Mouse (Mus musculus) heart, postnatal 36 days (tissue): Measurements from ENCODE around the gene Ccnd2. TPM values are rescaled to one million over a fixed set of nuclear protein-coding genes. Genes with fewer than 3 reads are reported as not detected.
A peak's percentile ranks its signal among the peaks of the same experiment; 100 is the strongest.

Source experiments
- DNase-seq, 2 experiments: peaks; one replicate each; pipeline ENCODE4 v3.0.0; 2021 to 2022
- intact Hi-C: fragments of 180-260 bp; cut with DNase I; formaldehyde crosslinking; loops from one replicate; pipeline ENCODE4 v1.15.1; 2025
- total RNA-seq, 2 experiments: library from RNA; stranded (reverse); gene quantifications; 2 replicates each; pipeline ENCODE4 v1.2.3; 2021

The Ccnd2 gene
- total RNA-seq, 2 experiments from 2014 or later, result 107 to 138 TPM

DNA sequence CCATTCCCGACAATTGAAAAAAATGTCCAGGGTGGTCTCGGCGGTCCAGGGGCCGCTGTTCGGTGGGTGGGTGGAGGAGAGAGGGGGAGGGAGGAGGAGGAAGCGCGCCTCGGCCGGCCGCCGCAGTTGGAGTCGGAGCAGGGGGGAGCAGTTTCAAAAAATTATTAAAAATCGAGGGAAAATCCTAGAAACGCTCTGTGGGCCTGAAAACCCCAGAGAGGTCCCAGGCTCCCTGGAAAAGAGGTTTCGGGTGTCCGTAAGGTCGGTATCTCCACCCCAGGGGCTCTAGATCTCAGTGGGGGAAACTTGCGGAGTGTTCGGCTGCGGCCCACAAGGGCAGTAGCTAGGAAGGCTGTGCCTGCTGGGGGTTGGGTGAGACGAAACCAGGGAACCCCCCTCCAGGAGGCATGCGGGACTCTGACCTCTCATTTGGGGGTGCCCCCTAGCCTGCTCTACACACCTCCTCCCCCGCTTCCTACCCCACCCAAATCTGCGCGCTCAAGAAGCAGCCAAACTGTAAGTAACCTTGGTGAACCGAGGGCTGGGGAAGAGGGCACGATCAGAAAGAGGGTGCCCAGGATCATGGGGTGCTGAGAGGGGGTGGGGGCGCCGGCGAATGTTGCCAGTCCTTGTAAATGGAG, 2.6 kb downstream of the Ccnd2 start:
- intact Hi-C loops, result loop anchor here (2.0 to 5.0 kb wide), 3 partner anchors 68 to 297 kb away; partner anchors contain the start of gene Parp11
- DNase-seq, result peak; percentile 49 to 73

DNA sequence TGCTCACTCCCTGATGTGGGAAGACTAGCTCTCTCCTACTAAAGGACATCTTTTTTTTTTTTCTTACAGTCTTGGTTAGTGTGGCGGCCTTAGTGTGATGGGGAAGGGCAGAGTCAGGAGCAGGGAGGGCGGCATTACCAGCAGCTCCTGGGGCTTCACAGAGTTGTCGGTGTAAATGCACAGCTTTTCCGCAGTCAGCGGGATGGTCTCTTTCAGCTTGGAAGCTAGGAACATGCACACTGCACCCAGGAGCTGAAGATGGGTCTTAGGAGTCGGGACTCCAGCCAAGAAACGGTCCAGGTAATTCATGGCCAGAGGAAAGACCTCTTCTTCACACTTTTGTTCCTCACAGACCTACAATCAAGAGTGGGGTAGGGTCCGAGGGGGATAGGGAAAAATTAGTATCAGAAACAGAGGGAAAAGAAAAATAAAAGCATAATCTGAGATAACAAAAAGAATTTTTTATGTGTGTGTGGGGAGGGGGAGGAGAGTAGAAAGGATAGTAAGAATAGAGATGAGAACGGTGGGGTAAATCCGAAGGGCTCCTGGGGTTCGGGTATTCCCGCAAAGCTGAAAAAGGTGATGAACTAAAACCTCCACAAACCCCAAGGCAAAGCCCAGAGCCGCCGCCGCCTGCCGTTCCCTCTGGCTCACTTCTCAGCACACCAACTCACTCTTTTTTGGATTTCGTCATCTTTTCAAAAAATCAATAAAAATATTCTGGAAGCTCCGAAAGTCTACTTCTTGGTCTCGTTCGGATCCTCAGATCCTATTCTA, 3.3 kb downstream of the Ccnd2 start:
- intact Hi-C loops, result loop anchor here (2.0 to 5.0 kb wide), 3 partner anchors 69 to 298 kb away; partner anchors contain the start of gene Parp11
- peak in 1 of 2 experiments; percentile 42 for DNase-seq

DNA sequence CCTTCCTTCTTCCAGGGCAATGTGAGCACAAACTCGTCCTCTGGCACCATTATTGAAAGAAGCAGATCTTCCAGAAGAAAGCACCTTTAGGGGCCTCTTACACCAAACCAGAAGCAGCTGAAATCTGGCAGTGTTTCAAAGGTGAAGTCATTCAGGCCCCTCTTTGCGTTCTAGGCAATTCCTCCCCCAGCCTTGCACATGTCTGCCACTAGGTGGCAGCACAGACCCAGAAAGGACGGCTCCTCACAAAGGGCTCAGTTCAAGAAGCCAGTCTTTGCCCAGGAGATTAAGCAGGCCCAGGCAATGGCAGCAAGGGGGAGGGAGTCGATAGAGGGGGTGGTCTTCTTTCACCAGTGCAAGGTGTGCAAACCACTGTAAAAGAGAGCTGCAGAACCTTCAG, 4.3 kb downstream of the Ccnd2 start:
- intact Hi-C loops, result loop anchor here (1.0 to 5.0 kb wide), 6 partner anchors 70 to 305 kb away; partner anchors contain the start of gene Parp11
- DNase-seq, result peak; percentile 87 to 89

- intact Hi-C loops, result loop anchor here (1.0 to 5.0 kb wide), 3 partner anchors 71 to 306 kb away; no protein-coding TSS in a partner anchor
- no peak for DNase-seq
These were observed 5.6 kb downstream of the Ccnd2 start for GRCm38 (mm10) chr6:127146322-127146947.

DNA sequence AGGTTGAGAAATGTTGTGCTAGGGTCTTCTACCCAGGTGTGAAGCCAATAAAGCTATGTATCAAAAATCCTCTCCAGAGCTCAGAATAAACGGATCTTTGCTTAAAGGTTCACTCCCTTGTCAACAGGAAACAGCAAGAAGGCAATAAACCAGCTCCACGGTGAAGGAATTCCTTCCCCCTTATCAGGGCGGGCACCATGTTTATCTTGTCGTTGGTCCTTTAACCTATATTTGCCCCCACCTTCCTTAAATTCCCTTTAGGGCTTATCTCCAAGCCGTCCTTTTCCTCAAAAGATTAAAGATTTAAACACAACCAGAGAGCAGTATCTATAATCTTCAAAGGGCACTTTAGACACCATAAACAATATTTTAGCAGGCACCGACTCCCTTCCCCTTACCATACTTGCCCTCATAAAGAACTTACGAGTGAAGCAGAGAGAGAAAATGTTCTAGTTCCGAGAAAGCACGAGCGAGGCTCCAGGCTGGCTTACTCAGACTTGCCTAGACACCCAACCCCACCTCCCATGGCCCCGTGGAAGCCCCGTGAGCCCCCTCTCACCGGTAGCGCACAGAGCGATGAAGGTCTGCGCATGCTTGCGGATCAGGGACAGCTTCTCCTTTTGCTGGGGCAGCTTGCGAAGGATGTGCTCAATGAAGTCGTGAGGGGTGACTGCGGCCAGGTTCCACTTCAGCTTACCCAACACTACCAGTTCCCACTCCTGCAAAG, 6.4 kb downstream of the Ccnd2 start:
- intact Hi-C loops, result loop anchor here (1.0 to 5.0 kb wide), 3 partner anchors 72 to 307 kb away; no protein-coding TSS in a partner anchor
- DNase-seq, result no peak

- intact Hi-C loops, result no loop called here
- DNase-seq, result no peak
These were observed 8.3 kb downstream of the Ccnd2 start for GRCm38 (mm10) chr6:127143576-127144288.

- DNase-seq, result no peak
- intact Hi-C loops, result no loop called here
These were observed 8.9 kb downstream of the Ccnd2 start for GRCm38 (mm10) chr6:127143124-127143520.

DNA sequence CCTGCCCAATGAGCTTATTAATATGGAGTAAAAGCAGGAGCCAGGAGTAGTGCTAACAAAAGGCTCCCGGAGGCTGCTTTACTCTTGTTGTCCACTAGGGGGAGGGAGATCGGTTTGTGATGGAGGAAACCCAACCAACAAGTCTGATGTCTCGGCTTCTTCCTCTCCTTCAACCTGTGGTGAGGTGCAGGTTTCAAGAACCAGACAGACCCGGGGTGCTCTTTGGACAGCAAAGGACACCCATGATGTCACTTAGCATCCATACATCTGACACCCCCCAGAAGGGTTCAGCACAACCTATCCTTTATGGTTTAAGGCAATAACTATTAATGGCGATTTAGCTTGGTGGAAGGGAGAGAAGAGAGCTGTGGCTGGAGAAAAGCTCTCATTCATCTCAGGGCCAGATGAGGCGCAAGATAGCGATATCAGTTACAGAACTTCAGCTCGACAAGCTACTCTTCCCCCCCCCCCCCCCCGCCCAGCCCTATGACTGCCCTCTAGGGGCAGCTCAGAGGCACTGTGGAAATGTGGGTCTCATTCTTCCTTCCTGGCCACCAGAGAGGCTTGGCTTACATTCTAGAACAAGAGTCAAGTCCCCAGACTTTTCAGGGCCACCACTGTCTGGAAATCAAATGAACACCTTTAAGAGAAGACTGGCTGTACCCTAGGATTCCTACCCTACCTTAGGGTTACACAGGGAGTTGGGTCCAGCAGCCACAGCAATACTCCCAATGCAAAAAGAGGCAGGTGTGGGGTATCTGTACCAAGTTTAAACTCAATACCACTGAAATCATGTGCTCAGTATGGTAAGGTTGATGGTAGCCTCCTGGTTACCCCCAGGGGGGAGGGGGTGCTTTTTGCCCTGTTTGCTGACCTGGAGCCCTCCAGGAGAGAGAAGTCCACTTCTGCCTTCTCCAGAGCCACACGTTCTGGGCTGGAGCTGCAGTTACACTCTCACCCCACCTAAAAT, 9.6 kb downstream of the Ccnd2 start:
- DNase-seq, result peak; percentile 50 to 59
- intact Hi-C loops, result loop anchor here (1.0 kb wide), 1 partner anchor 217 kb away; no protein-coding TSS in a partner anchor

GRCm38 (mm10) chr6:127138962-127139361, 13.0 kb downstream of the Ccnd2 start:
- intact Hi-C loops, result no loop called here

GRCm38 (mm10) chr6:127133433-127134245, 18.4 kb downstream of the Ccnd2 start:
- intact Hi-C loops, result no loop called here
- DNase-seq, result no peak

More at GRCm38 (mm10) chr6:127138962-127139361, 13.0 kb downstream of the Ccnd2 start:
- no peak for DNase-seq

GRCm38 (mm10) chr6:127132719-127133118, 19.3 kb downstream of the Ccnd2 start:
- no peak for DNase-seq
- intact Hi-C loops, result no loop called here

DNA sequence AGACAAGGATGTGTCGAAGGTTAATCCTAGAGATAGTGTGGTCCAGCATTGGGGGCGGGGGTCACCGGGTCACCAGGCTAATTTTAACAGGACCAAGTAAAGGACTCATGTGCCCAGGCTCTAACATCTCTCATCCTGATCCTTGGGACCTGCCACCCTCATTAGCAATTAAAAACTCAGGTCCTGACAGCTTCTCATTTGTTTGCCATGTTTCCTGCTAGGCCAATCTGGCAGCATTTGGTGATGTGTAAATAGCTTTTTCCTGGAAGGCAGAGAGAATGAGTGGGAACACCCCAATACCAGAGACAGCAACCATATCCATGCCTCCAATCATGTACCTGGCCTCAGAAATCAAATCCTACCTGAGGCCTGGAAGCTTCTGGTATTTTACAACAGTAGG, 20.0 kb downstream of the Ccnd2 start:
- no peak for DNase-seq
- intact Hi-C loops, result no loop called here

DNA sequence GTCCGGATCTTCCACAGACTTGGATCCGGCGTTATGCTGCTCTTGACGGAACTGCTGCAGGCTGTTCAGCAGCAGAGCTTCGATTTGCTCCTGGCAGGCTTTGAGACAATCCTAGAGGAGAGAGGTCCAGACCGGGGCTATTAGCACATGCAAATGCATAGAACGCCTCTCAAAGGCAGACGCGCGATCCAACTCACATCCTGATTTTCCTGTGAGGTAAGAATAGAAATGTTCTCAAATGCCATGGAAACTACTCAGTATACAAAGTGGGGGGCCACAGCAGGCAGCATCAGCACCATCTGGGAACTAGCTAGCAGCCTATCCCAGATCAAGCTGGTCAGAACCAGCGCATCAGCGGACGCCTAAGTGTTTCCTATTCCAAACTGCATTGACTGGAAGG, 21.6 kb downstream of the Ccnd2 start:
- intact Hi-C loops, result no loop called here
- no peak for DNase-seq

DNA sequence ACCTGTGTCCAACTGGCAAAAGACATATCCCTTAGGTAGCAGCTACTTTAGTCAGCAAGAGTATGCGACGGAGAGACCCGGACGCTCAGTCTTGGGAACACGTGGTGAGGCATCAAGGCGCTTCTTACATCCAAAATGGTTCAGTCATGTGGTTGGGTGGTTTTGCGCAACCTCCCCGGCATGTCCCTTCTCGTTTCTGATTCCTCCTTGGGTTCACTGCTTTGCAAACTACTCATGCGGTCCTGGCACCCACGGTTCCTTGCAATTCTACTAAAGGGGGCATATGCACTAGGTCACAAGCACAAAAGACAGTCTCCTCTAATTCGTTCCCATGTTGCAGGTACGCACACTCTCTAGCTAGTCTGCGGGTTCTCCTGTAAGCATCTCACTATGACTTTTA, 22.3 kb downstream of the Ccnd2 start:
- DNase-seq, result no peak
- intact Hi-C loops, result no loop called here

GRCm38 (mm10) chr6:127123506-127123905, 28.5 kb downstream of the Ccnd2 start:
- DNase-seq, result no peak
- intact Hi-C loops, result no loop called here

- no peak for DNase-seq
- intact Hi-C loops, result no loop called here
These were observed 29.0 kb downstream of the Ccnd2 start for GRCm38 (mm10) chr6:127122996-127123395.

GRCm38 (mm10) chr6:127122221-127122806, 29.7 kb downstream of the Ccnd2 start:
- intact Hi-C loops, result no loop called here
- DNase-seq, result no peak
